Mouse (Mus musculus): ENCODE data around the gene Ptprj.

Gene Ptprj

GRCm38 (mm10) chr2:90522455-90522854, 58.0 kb downstream of the Ptprj start:
- no peak for DNase-seq (ENCODE audit: low spot score in 2 of 2)

DNA sequence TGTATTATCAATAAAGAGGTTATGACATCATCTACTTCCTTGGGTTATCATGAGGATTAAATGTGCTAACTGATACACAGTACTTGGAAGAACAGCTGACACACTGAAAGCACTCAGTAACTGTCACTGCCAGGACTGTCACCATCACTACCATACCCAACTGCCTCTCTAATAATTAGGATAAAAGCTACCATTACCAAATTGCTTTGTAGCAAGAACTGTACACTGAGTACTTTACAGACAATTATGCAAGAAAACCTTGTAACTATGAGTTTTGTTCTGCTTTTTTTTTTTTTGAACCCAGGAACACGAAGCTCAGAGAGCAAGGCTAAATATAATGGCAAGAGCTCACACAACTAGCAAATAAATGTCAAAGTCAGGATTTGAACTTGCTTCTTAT, 58.5 kb downstream of the Ptprj start:
- no peak for DNase-seq (ENCODE audit: low spot score in 2 of 2)

DNA sequence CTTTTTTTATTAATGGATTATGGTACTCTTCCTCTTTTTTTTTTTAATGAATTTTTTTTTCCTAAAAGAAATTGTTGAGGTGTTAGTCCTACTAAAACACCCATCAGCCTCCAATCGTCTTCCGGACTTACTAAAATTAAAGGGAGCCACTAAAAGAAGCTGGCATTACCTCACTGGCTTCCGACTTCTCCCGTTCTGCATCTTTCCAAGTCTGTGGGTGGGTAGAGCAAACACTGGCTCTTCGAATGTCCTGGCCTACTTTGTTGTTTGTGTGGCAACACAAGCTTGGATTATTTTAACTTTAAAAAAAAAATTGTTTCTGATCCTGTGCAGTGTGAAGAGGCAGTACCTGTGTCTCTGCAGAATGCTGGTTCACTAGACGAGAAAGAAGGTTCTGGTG, 62.2 kb downstream of the Ptprj start:
- no peak for DNase-seq (ENCODE audit: low spot score in 2 of 2)

- DNase-seq (ENCODE audit: low spot score in 2 of 2) = no peak
Measured at GRCm38 (mm10) chr2:90514969-90515368, 65.5 kb downstream of the Ptprj start.

DNA sequence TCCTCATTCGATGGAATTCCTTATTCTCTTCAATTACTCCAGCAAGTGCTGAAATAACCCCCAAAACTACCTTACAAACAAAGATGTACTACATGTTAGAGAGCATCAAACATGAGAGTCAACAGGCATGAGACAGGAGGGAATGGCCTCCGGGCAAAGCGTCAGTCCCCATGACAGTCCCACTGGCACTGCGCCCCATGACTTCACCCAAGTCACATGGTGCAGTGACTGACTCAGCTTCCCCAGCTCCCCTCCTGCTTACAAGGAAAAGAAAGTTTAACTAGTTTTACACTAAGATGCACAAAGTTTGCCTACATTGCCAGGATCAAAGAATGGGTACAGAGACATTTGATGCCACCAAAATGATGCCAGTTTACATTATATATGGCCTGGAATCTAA, 71.2 kb downstream of the Ptprj start:
- peak in 1 of 2 experiments; percentile 67 for DNase-seq (ENCODE audit: low spot score in 2 of 2)

DNA sequence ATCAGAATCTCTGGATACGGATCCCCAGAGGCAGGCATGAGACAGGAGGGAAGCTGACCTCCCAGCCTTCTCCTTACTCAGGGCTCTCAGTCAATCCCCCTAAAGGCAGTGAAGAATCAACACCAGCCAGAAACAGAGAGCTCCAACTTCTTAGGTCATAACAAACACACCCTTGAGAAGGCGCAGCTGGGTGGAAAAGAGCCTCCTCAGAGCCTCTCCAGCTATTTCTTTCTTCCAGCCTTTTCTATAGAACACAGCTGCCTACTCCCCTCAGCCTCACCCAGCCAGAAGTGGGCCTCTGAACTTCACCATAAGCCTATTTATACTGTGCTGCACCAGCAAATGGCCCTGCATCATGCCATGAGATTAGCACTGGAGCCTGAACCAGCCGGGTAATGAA, 74.3 kb downstream of the Ptprj start:
- peak; percentile 41 to 65 for DNase-seq (ENCODE audit: low spot score in 2 of 2)

DNA sequence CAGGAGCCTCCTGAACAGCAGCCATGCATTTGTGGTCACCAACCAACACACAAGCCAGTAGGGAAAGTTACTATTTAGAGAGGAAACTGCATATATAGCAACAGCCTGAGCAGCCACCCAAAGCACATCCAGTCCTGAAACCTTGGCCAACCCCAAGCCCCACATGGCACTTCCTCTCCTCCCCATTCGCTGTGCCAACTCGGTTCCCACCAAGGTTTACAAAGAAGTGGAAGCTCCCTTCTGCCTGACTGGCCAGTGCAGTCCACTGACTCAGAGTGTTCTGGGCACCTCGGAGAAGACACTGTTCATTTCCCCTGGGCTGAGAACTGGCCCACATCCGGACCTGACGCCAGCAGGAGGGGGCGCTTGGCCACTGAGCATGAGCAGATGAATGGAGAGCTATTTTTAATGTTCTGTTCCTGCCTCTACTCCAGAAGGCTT, 75.7 kb downstream of the Ptprj start:
- DNase-seq (ENCODE audit: low spot score in 2 of 2) = peak; percentile 80 to 83

DNA sequence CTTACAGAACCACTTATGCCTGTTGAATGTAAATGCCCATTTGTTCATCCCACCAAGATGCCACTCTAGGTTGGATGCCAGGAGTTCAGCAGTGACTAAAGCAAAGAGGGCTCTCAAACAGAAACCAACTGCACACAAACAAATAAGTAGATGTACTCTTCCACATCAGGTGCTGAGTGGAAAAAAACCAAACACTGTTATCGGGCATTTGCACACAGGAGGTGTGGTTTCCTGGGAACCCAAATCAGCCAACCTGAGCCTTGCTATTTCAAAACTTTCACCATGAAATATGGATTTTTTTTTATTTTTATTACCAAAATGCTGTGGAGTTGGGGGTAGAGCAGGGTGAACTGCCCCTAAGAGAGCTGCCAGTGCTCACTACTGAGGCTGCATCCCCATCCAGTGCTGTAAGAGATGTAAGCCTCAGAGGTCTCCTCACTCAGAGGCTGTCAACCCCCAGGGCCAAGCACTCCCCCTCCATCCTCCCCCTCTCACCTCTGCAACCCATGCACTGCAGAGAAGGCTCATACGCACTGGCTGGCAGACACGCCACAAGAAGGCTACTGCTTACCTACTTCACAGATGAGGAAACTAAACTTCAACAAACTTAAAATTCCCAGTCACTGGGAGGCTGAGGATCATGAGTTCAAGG, 77.1 kb downstream of the Ptprj start:
- no peak for DNase-seq (ENCODE audit: low spot score in 2 of 2)

- DNase-seq (ENCODE audit: low spot score in 2 of 2) = no peak
Measured at GRCm38 (mm10) chr2:90502738-90503137, 77.7 kb downstream of the Ptprj start.

- no peak for DNase-seq (ENCODE audit: low spot score in 2 of 2)
Measured at GRCm38 (mm10) chr2:90501708-90502107, 78.7 kb downstream of the Ptprj start.

DNA sequence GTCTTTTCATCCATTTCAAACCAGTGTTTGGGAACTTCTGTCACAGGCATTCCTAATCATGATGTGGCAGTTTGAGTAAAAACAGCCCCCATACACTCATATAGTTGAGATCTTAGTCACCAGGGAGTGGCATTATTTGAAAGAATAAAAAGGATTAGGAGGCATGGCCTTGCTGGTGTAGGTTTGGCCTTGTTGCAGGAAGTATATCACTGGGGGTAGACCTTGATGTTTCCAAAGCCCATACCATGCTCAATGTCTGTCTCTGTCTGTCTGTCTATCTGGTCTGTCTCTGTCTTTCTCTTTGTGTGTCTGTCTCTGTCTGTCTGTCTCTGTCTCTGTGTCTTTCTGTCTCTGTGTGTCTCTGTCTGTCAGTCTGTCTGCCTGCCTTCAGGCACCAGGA, 79.6 kb downstream of the Ptprj start:
- DNase-seq (ENCODE audit: low spot score in 2 of 2) = no peak

DNA sequence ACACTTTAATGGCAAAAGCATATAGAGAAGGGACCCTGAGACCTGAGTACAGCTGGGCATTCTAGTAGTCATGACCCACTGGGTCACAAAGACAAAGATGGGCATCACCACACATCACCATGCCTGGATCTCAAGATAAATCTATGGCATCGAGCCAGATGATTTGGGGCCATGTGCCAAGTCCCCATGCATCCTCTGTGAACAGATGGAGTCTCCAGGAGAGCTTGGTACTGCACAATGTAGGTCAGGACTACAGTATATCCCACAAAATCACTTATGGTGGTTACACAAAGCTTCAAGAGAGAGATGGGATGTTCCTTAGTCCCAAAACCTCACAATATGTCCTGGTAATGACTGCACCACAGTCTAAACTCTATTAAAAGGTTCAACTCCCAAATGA, 81.4 kb downstream of the Ptprj start:
- no peak for DNase-seq (ENCODE audit: low spot score in 2 of 2)

- no peak for DNase-seq (ENCODE audit: low spot score in 2 of 2)
Measured at GRCm38 (mm10) chr2:90497551-90497950, 82.9 kb downstream of the Ptprj start.

DNA sequence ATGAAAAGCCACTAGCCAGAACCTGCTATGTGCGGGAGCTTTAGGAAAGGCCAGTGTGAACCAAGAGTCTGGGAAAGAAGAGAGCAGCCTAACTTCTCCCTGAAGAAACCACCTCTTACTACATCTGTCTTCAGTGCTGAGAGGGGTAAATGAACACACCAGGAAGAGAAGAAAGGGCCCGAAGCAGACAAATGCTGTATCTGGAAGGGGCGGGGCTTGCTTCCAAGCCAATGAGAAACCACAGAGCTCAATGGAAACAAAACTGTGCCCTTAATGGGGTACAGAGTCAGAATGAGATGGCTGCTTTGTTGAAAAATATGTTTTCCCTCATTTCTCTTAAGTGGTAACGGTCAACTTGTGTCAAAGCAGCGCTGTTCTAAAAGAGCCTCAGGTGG, 83.8 kb downstream of the Ptprj start:
- no peak for DNase-seq (ENCODE audit: low spot score in 2 of 2)

DNA sequence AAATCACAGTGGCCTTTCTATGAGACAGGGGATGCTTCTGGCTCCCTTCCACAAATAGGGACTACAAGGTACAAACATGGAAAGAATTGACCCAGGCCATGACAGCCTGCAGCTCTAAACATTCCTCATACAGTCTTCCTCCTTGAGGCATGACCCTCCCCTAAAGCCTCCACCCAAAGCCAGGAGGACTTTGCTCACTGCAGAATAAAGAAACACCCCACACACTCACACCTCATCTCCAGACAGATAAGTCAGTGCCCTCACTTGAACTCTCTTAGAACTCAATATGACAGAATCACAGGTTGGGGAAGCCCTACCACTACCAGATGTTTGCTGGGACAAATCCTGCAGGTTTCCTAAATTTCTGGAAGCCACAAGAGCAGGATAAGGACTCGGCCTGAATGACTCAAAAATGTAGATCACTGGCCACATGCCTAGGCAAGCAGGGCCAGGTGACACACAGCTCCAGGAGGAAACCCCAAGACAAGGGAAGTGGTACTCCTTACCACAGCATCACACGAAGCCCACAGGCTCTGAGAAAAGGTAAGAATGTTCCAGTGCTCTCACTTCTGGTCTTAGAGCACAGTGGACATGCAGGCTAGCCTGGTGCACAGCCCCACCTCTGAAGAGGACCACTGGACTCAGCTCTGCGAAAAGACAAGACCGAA, 84.3 kb downstream of the Ptprj start:
- no peak for DNase-seq (ENCODE audit: low spot score in 2 of 2)

- peak; percentile 42 to 57 for DNase-seq (ENCODE audit: low spot score in 2 of 2)
Measured at GRCm38 (mm10) chr2:90490279-90491046, 90.0 kb downstream of the Ptprj start.

GRCm38 (mm10) chr2:90489839-90490238, 90.6 kb downstream of the Ptprj start:
- DNase-seq (ENCODE audit: low spot score in 2 of 2) = no peak

DNA sequence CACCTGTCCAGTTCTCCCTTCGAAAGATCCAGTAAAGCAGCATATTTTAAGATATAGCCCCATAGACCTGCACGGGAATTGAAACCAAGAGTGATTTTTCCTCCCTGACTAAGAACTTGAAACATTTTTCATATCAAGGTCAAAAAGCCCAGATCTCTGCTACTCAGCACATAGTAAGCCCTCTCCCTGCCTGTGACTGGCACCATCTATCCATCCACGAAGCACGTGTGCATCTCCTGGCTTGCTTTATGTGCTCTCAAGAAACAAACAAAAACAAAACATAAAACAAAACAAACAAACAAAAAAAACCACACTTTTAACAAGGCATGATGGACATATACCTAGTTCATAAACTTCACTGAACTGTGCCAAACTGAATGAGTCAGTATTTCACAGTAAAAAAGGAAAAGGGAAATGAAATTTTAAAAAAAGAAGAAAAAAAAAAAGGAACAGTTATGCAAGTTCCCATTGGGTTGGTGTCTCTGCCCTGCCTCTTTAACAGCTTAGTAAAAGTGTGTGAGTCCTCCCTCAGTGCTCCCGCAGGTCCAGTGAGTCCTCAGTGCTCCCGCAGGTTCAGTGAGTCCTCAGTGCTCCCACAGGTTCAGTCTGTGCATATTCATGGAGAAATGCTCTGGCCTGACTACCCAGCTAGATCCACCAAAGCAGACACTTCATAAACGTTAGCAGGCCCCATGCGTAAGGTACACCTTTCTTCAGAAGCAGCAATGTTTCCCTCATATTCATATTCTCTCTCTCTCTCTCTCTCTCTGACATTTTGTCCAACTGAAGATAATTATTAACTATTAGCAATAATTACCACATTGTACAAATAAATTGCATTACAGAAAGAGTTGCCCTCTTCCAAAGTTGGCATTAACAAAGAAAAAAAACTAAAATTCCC, 91.5 kb downstream of the Ptprj start:
- no peak for DNase-seq (ENCODE audit: low spot score in 2 of 2)

- DNase-seq (ENCODE audit: low spot score in 2 of 2) = no peak
Measured at GRCm38 (mm10) chr2:90487471-90488238, 92.8 kb downstream of the Ptprj start.

- no peak for DNase-seq (ENCODE audit: low spot score in 2 of 2)
Measured at GRCm38 (mm10) chr2:90486226-90486755, 94.2 kb downstream of the Ptprj start.

GRCm38 (mm10) chr2:90481505-90481904, 98.9 kb downstream of the Ptprj start:
- DNase-seq (ENCODE audit: low spot score in 2 of 2) = no peak
